Mouse (Mus musculus) urinary bladder, adult 2 months (tissue): Measurements from ENCODE around the gene Sec23b. TPM values are rescaled to one million over a fixed set of nuclear protein-coding genes. Genes with fewer than 3 reads are reported as not detected.

ENCODE experiments used
- DNase-seq: peaks from one replicate; pipeline ENCODE4 v3.0.0; 2022; ENCODE audit warnings: low spot score
- polyA plus RNA-seq: library from polyadenylated mRNA; depleted of rRNA; stranded (reverse); fragments of >200 nt; gene quantifications from 2 replicates; pipeline ENCODE4 v1.2.3, GENCODE M21; 2012; rRNA removed

The Sec23b gene
- polyA plus RNA-seq, 1 experiment: 51.4 TPM

DNA sequence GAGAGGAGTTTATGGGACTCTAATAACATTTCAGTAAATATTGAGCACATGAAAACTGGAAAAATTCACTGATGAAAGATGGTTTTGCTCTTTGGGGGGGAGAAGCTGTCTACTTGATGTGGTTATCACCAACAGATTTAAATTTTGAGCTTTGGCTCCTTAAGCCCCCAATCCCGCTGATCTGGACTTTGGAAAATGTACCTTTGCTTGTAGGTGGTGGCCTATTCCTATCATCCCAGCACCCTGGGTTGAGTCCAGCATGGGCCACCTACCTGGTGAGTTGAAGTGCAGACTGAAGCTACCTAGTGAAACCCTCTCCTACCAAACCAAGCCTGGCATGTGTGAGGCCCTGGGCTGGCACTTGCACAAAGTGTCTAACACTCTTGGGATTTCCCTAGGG is 45.5 kb downstream of the Sec23b start:
- no peak for DNase-seq

DNA sequence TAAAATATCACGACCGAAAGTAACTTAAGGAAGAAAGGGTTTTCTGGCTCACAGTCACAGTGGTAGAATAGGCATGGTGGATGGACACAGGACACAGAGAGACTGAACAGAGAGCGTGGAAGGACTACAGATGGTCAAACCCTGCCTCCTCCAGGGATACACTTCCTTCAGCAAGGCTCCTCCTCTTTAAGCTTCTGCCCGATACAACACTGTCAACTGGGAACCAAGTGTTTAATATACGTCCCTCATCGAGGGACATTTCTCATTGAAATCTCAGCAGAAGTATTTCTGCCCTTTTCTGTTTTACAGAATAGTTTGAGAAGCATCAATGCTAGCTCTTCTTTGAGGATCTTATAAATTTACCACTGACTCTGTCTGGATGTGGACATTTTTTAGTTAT is 57.9 kb downstream of the Sec23b start:
- no peak for DNase-seq

DNA sequence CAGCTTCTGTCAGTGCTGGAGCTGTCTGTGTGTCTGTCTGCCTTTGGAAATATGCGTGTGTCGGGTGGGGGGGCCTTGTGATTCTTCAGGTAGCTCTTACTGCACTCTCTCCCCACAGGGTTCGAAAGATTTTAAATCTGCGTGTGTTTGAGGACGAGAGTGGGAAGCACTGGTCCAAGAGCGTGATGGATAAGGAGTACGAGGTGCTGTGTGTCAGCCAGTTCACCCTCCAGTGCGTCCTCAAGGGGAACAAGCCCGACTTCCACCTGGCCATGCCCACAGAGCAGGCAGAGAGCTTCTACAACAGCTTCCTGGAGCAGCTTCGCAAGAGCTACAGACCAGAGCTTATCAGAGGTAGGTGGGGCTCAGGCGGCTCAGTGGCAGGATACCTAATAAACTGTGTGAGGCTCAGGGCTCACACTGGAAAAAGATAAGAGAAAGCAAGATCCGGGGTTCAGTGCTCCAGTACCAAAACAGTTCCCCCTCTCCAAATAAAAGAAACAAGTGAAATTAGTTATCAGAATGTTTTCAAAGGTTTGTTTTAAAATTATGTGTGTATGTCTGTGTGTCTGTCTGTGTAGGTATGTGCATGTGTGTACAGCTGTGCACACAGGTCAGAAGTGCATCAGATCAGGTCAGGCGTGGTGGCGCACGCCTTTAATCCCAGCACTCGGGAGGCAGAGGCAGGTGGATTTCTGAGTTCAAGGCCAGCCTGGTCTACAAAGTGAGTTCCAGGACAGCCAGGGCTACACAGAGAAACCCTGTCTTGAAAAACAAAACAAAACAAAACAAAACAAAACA is 61.2 kb downstream of the Sec23b start:
- no peak for DNase-seq

DNA sequence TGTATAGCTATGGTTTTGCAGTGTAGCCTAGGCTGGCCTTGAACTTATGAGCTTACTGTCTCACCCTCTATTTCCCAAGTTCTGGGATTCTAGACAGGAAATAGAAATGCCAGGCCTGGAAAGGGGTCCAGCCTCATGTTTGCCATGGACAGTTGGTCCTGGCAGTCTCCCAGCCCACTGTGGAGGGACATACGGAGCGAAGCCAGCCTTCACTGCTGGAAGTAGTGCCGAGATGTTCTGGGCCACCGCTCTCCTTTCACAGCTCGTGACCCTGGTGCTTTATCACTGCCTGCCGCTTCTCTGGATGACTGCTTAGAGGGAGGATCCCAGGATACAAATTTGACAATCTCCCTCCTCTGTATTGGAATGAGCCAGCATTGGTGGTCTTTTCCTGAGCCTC is 65.5 kb downstream of the Sec23b start:
- DNase-seq: no peak

DNA sequence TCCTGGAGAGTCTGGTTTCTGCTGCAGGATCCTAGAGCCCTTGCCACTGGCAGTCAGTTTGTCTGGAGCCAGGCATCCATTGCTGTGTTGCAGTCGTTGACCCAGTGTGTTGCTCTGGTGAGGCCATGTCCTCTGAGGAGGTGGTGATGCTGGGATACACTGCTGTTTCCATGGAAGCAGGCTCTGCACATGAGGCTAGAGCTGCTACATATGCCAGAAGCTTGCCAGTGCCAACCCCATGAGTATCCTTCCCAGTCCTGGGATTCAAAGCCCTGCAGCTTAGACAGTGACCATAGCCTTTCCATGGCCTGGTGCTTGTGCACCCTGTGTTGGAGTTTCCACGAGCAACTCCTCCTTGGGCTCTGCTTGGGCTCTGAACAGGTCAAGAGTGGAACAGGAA is 77.5 kb downstream of the Sec23b start:
- DNase-seq: no peak

DNA sequence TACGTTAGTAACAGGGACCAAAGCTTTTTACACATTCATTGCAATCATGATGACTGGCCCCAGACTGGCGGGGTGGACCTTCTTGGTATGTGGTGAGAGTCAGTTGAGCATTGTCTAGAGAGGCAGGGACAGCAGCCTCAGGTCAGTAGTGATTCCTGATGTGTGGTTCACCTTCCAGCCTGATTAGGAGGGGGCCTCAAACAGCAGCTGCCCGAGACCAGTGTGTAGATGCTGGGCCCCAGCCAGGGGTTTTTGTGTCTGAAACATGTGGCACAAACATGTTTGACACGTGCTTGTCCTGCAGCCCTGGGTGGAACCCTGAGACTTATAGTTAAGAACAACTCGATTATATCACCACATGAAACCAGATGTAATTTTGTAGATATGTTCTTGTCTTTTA is 78.2 kb downstream of the Sec23b start:
- no peak for DNase-seq

DNA sequence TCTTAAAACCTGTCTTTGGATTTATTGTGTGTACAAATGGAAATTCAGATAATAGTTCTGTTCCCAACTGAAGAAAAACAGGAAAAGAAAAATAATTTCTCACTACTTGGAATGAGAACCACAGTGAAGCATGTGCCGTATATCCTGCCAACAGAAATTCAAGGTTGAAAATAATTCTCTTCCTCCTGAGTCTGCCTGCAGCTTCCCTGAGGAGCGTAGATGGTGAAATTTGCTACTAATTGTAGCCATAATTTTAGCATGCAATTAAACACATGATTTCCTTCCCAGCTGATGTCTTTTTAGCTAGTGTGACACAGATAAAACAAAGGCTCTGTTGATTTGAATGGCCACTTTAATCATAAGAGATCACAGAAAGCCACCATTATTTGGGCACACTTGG is 78.7 kb downstream of the Sec23b start:
- DNase-seq: no peak

DNA sequence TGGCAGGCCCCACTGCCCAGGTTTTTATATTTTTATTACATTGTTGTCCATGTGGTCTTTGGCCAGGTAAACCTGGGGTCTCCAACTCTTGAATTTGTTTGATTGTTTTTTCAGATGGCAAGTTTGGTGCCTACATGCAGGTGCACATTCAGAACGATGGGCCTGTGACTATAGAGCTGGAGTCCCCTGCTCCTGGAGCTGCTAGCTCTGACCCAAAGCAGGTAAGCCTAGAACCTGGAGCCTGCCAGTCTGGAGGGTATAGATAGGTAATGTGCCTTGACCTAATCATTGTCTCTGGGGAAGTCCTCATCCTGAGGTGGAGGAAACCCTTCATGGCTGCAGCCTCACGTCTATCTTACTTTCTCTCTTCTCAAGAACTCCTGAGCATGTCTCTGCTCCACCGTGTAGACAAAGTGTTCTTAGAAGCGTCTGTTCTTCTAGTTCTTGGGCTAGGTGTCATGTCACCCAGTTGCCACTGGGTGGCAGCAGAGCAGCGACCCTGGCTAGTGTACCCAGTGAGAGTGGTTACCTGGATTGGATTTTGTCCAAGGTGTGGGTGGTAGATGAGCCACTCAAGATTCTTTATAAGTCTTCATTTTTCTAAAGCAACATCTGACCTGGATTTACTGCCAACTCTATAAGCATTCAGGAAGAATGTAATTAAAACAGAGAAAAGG is 79.8 kb downstream of the Sec23b start:
- peak; percentile 47 for DNase-seq

DNA sequence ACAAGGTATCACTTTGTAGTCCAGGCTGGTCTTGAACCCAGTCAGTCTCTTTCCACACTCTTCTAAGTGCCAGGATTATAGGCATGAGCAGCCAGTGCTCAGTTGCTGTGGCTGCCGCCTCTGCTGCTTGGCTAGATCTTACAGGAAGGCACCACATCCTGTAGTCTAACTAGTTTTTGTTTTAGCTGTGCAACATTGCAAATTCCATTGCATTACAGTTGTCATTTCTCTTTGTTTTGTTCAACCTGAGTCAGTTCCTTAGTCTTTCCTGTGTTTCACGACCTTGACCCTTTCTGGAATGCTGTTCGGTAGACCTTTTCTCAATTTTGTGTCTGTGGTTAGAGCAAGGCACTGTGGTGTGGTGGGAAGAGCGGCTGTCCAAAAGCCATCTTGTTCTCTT is 81.2 kb downstream of the Sec23b start:
- no peak for DNase-seq

DNA sequence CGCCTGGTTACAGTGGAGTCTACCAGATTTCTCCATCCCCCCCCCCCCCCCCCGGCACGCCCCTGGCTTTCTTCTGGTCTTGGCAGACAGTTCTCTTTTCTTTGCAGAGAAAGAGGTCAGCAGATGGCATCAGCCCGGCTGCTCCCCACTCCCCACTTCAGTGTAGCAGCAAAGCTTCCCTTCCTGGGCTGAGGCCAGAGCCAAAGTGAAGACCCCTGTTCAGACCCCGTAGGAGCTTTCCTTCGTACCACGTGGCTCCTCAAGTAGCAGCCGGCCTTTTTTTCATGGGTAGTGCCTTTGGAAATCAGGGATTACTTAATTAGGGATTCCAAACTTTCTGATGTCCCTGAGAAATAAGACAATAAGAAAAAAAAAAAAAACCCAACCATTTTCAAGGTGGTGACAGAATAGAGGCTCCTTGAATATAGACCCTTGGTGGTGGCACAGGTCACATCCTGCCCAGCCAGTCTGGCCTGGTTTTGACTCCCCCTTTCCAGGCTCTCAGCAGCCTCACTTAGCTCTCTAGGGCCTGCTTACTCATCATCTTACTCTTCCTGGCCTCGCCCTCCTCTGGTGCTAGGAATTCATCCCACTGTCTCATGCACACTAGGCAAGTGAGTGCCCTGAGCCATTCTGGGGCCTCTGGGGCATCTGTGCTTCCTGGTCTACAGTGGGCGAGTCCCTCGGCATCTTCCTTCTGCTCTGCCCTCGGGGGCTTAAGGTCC is 81.8 kb downstream of the Sec23b start:
- DNase-seq: no peak

DNA sequence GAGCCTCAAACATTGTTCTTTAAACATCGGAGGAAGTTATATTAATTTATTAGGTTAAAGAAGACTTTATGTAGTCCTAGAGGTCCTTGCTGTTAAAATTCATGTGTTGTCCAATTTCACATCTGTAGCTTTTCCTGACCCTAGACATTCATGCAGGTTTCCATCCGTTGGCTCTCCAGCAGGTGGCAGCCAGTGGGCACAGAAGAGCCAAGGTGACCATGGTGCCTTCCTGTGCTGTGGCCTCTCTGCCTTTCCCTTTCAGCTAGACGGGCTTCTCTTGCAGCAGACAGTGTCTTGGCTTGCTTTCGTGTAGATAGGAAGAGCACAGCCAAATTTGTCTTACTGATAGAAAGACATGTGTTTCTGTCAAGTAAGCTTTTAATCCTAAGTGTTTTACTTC is 82.7 kb downstream of the Sec23b start:
- DNase-seq: no peak

DNA sequence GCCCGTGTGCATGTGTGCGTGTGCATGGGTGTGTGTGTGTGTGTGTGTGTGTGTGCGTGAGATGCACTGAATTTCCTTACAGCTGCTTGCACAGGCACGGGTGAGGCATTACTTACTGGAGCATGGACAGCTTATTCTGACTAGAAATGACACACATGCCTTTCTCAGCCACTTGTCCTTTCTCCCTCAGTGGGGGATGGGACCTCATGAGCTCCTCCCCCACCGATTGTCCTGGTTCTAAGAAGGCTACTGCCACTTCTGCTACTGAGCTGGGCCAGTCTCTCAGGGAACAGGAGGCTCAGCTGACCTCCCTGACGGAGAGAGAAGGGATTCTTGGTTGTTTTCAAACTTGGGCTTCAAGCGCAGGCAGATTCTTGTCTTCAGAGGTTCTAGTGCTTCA is 84.1 kb downstream of the Sec23b start:
- no peak for DNase-seq

Other genes starting within 250 kb of the Sec23b start
- 4.9 and 5.7 TPM in 2 replicates for gene Ovol2, start 224.1 kb upstream of the Sec23b start, polyA plus RNA-seq
- 27.7 and 28.5 TPM in 2 replicates for gene Kat14, start 187.2 kb upstream of the Sec23b start, polyA plus RNA-seq
- not detected in 2 replicates for gene Pet117, start 187.2 kb upstream of the Sec23b start, polyA plus RNA-seq
- gene Dzank1, start 28.8 kb upstream of the Sec23b start, polyA plus RNA-seq: 2.1 and 2.7 TPM in 2 replicates
- gene Polr3f, start 28.5 kb upstream of the Sec23b start, polyA plus RNA-seq: 15.4 and 16.2 TPM in 2 replicates
- 36.1 and 36.8 TPM in 2 replicates for gene Rbbp9, start 5.4 kb upstream of the Sec23b start, polyA plus RNA-seq
- gene Smim26, start 37.8 kb downstream of the Sec23b start, polyA plus RNA-seq: 53.9 and 61.6 TPM in 2 replicates
- gene Dtd1, start 43.7 kb downstream of the Sec23b start, polyA plus RNA-seq: 21.6 and 24.7 TPM in 2 replicates